Mouse (Mus musculus) cortical plate, adult 2 months (tissue): Measurements from ENCODE around the gene Gm11232. TPM values are rescaled to one million over a fixed set of nuclear protein-coding genes. Genes with fewer than 3 reads are reported as not detected.

ENCODE experiments used
- H3K27ac ChIP-seq: fragments of 200-500 bp; 2 replicates; pipeline ENCODE4 v1.5.1; 2012; ENCODE audit warnings: low read length, control low read depth, inconsistent platforms; ENCODE audit not compliant: insufficient read depth
- H3K4me1 ChIP-seq: fragments of 200-500 bp; 2 replicates; pipeline ENCODE4 v1.6.1; 2011; ENCODE audit warnings: low read length; ENCODE audit not compliant: control insufficient read depth, insufficient read depth
- H3K4me3 ChIP-seq: fragments of 200-500 bp; 2 replicates; pipeline ENCODE4 v1.5.1; 2011; ENCODE audit warnings: mild to moderate bottlenecking, low read length, control low read depth; ENCODE audit not compliant: insufficient read depth
- CTCF ChIP-seq: fragments of 200-500 bp; IDR thresholded peaks from 2 replicates; pipeline ENCODE4 v1.5.1; 2011; ENCODE audit warnings: mild to moderate bottlenecking, control low read depth, low read length; ENCODE audit not compliant: insufficient read depth; ENCODE audit errors: extremely low read depth
- POLR2A ChIP-seq: fragments of 200-500 bp; IDR thresholded peaks from 2 replicates; pipeline ENCODE4 v1.6.1; 2011; ENCODE audit warnings: mild to moderate bottlenecking, low read length, control low read depth; ENCODE audit not compliant: insufficient read depth; ENCODE audit errors: extremely low read depth
- polyA plus RNA-seq: library from polyadenylated mRNA; depleted of rRNA; stranded (reverse); fragments of >200 nt; gene quantifications from 2 replicates; pipeline ENCODE4 v1.2.3, GENCODE M21; 2012

Gm11232 gene
- polyA plus RNA-seq, 1 experiment: not detected

DNA sequence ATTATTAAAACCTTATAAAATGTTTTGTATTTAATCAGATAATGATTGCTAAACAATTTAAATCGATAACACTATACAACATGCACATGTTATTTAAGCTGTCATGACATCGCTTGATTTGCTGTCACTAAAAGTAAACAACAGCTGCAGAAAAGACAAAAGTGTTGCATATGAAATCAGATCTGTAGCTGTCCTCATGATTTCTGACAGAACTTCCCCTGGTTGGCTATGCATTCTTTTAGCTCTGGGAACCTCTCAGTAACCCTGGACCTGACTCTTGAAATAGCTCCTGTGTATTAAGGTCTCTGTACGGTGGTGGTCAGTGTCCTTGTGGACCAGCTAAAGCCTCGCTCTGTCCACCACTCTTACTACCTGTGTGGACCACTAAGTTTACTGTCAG, 30.7 kb downstream of the Gm11232 start:
- Histone ChIP-seq H3K27ac (no peak overlapping the region), H3K4me1 (no peaks in the 10 kb centered on the region), H3K4me3 (no peak overlapping the region)
- TF ChIP-seq POLR2A: no peak
- TF ChIP-seq CTCF: no peak

DNA sequence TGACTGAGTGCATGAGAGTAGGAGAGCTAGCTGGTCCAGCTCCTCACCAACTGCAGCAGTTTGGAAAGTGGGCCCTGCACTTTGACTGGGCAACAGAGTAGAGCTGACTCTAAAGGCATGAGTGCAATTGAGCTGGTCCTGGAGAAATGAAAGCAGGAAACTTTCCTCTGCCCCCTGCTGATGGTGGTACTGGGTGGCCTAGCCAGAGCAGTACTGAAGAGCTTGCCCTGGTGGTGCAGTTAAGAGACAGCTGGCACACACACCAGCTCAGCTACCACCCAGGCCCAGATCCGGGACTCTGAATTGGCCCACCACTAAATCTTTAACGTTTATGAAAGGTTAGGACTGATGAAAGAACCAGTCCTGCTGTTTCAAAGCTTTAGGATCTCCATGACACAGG, 31.9 kb downstream of the Gm11232 start:
- TF ChIP-seq CTCF (no peak), POLR2A (no peak)
- Histone ChIP-seq H3K4me1 (no peaks in the 10 kb centered on the region), H3K4me3 (no peak overlapping the region), H3K27ac (no peak overlapping the region)
